Mouse (Mus musculus): Measurements from ENCODE around the gene Grhl1. TPM values are rescaled to one million over a fixed set of nuclear protein-coding genes. Genes with fewer than 3 reads are reported as not detected.
"Not testable (repeated sequence)": the region's sequence is repeated elsewhere in the genome, so short reads cannot be mapped to it uniquely, and the experiment has no call there.

Gene Grhl1
- 10 to 100 TPM; 21.8 to 28.0 (median 24.9) TPM for total RNA-seq (2022)

DNA sequence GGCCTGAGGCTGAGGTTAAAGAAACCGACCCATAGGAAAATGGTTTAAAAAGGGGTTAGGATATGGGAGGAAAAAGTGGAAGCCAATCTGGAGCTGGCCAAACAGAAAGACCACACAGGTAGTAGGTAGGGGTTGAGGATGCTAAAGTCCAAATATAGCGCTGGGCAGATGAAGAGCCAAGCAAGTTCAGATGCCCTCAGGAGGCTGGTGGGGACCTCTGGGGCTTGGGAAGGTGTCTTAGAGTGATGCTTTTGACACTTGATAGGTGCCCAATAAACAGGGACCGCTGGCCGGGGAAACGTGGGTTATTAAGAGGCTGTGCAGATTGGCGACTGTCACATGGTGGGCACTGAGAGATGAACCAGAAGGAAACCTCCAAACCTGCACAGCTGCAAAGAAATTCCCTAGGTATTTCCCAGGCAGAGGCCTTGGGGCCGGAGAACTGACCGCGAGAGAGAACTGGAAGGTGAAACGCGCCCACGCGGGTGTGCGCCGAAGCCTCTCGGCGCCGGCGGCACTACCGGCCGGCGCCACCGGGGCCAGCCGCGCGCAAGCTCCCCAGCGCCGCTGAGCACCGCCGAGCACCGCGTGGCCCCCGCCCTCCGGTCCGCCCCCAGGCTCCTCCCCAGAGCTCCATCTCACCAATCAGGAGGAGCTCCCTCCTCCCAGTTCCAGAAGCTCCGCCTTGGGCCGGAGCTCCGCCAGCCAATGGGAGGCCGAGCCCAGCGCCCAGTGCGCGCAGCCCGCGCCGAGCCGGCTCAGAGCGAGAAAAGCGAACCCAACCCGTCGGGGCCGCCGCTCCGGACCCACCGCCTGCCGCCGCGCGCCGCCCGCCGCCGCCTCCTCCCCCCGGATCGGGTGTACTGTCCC is at the start of gene Grhl1:
Gene Grhl1, plus strand, starts transcription at position 761 of the 870 bp plus-strand sequence.
- peak; percentile 90 to 92 for DNase-seq (ENCODE audit: low spot score in 2 of 2)

DNA sequence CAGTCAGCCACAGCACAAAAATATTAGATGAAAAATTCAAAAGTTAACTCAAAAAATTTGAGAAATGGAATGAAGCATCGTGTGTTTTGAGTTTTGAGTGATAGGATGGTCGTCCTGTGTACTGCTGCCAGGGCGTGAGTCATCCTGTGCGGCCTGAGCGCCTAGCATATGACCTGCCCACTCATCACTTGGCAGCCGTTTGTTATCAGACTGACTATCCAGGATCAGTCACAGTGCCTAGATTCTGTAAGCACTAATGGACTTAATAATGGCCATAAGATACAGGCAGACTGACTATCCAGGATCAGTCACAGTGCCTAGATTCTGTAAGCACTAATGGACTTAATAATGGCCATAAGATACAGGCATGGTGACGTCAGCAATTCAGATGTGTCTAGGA is 47.0 kb upstream of the Grhl1 start:
- DNase-seq (ENCODE audit: low spot score in 2 of 2), result not testable (repeated sequence)

DNA sequence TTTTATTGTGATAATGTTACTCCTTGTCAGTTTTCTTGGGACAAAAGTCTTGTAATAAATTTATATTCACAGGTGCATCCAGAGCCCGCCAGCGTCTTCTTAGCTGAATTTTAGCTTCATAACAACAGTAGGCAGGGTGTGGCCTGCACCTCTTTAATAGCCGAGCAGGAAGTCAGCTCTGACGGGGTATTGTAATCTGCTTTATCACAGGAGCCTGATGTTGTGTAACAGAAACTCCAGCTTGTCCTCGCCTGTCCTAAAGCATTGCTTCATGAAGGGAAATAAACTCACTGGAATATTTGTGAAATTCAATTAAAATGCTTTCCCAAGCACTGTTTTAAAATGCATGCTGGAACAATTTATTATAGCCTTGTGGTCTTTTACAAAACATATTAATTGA is 35.7 kb upstream of the Grhl1 start:
- DNase-seq (ENCODE audit: low spot score in 2 of 2), result no peak

DNA sequence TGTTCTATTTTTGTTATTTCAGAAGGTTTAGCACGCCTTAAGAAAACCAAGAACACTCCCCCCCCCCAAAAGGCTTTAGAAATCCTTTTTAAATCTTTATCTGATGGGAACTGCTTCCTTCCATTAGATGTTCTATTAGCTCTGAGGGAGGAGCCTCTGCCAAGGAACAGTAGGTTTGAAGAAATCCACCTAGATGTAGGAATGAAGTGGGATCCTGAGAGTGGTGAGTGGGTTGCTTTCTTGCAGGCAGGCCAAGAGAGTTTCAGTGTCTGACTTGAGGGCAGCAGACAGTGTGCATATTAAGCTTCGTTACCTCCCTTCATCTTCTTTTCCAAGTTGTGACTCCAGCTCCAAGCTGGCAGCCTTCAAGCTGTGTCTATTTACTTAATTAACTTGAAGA is 34.9 kb upstream of the Grhl1 start:
- DNase-seq (ENCODE audit: low spot score in 2 of 2), result no peak

DNA sequence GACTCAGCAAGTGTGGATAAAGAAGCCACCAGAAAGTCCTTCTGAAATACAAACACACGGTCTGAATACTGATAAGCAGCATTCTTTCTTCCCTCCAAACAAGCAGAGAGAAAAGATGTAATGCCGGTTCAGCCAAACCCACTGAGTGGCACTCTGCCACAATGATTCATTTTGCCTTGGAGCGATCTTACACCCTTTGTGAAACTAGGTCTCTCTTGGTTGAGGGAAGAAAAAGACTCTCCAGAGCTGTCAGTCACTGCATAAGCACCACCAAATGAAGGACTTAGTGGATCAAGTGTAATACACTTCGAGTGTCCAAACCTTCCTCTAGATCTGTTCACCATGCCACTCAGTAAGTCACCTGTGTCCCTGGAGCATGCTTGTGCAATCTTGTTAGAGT is 34.1 kb upstream of the Grhl1 start:
- peak; percentile 28 to 30 for DNase-seq (ENCODE audit: low spot score in 2 of 2)

DNA sequence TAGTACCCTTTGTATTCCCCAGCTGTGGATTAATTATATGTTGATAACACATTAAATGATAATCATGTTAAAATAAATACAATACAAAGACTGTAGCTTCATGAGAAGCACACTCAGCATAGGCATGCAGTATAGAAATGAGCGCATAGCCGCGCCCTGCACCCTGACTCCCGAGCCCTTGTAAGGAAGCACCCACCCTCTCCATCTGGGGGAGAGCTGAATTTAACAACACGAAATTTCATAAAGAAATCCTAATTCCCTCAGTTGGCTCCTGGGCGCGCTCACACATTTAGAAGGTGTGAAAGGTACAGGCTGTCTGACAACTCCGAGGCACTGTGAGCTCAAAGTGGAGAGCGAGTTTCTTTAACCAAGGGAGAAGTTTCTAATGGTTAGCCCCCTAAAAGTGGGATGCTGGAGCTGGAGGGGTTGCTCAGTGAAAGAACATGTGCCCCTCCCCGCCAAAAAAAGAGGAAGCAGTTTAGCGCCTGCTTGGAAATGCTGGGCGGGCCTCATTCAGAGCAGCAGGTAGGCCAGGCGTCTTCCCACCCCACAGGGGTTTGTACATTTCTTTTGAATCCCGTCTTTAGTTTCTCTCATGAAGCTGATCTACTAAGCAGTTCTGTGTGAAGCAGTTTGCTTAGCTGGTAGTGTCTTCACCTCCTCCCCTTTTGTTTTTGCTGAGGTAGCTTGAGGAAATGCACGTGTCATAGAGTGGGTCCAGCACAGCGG is 30.5 kb upstream of the Grhl1 start:
- DNase-seq (ENCODE audit: low spot score in 2 of 2), result no peak

DNA sequence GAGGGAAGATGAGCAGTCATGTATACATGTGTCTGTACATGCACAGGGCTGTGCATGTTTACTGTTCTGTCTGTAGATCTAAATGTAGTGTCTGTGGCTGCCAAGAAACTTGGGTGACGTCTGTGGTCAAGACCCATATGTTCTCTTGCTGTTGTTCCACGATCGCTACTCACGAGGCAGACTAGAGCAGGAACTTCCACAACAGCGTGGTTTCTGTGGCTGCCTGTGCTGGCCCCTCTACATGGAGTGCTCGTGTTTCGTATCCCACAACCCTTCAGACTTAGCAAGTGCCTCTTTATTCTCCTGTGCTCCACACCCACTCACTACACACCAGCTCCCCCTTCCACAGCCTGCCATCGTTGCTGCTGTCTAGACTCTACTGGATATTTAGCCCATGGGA is 24.4 kb upstream of the Grhl1 start:
- DNase-seq (ENCODE audit: low spot score in 2 of 2), result no peak

DNA sequence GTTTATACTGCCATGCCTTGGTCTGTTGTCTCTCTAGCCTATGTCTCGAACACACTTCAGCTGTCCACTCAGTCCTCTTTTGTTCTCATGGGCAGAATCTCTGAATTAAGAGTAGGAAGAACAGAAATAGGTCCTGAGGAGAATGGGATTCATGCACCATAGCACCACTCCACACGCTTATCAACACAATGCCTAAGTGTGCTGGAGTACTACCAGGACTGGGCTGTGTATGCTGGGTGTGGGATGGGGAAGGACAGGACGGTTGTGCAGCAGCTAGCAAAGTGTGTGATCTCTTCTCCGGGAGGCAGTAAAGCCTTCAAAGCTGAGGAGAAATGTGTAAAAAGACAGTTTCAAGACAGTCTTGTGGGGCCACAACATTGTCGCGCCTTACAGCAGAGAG is 23.2 kb upstream of the Grhl1 start:
- DNase-seq (ENCODE audit: low spot score in 2 of 2), result no peak

DNA sequence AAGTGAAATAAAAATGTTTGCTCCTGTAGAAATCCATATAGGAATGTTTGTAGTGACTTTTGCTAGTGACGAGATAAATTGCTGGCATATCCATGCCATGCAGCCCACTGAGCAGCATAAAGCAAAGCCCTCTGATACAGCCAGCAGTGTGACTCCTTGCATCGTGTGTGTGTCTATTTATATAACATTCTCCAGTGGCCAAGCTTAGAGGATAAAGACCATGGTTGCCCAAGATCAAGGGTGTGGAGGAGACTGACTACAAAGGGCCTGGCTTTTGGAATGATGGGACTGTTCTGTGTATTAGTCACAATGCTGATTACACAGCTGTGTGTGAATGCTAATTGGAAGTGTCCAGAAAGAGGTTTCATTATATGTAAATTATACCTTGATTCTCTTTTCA is 19.6 kb upstream of the Grhl1 start:
- no peak for DNase-seq (ENCODE audit: low spot score in 2 of 2)

DNA sequence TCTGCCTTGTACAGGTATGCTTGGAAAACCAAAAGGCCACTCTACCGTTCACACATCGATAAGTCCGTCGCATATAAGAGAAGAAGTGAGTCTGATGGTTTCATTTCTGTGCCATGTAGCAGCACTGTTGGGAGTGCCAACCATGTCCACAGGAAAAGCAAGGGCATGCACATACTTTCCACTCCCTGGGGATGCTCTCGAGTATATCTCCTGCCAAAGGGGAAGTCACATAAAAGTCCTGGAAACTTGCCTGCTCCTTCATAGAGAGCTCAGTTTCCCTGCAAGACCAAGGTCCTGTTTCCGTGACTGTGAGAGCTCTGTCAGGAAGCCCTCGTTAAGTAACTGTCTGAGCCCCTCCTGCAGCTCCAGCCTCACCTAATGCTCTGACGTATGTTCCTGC is 16.1 kb upstream of the Grhl1 start:
- no peak for DNase-seq (ENCODE audit: low spot score in 2 of 2)

DNA sequence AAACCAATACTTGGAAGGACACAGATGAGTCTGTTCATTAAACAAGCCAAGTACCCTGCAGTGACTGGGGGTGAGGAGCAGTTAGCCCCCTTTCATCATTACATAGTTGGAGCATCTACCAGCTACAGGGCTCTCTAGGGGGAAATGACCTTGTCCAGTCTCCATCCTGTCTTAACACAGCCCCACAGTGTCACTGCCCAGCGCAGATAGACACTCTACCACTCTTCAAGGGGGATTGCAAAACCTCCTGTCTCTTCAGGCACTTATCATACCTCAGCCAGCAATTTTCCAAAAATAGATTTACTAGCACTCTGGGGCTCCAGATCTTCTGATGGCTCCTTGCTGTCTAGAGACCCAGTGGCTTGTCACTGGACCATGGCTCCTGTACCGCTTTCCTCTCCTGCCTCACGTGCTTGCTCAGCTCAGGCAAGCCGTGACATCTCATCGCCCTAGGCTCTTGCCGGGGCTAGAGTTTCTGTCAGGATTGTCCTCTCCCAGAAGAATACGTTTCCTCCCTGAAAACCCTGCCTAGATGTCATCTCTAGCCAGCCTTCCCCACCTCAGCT is 8.6 kb upstream of the Grhl1 start:
- DNase-seq (ENCODE audit: low spot score in 2 of 2), result no peak

DNA sequence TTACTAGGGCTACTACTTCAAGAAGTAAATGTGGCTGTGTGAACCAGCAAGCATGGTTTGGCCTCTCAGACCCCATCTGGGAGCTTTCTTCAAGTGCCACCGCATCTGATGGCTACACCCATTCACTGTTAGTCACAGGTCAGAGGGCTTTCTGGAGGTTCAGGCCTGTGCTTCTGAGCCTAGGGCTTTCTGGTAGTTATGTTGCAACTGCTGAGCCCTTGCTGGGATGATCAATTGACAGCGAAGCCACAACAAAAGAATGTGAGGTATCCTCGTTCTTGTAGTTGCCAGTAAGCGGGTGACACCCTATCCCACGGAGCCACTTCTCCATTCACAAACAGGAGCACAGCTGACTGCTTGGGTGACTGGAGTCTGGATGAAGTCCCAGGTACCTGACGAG is 6.8 kb upstream of the Grhl1 start:
- DNase-seq (ENCODE audit: low spot score in 2 of 2), result no peak

DNA sequence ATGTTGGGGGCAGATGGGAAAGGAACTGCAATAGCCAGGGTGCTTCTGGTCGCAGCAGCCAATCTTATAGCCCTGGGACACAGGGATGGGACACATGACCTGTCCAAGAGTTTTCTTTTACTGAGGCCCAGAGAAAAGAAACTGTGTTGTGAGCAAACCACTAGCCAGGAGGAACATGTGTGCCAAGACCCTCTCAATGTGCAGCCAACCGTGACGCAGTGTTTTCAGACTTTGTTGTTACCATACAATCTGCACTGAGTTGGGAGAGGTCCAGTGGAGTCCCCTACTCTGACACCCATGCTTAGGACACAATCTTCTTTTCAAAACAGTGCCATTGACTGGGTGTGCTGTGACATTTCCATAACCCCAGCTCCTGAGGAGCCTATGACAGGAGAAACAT is 4.5 kb upstream of the Grhl1 start:
- DNase-seq (ENCODE audit: low spot score in 2 of 2), result no peak

DNA sequence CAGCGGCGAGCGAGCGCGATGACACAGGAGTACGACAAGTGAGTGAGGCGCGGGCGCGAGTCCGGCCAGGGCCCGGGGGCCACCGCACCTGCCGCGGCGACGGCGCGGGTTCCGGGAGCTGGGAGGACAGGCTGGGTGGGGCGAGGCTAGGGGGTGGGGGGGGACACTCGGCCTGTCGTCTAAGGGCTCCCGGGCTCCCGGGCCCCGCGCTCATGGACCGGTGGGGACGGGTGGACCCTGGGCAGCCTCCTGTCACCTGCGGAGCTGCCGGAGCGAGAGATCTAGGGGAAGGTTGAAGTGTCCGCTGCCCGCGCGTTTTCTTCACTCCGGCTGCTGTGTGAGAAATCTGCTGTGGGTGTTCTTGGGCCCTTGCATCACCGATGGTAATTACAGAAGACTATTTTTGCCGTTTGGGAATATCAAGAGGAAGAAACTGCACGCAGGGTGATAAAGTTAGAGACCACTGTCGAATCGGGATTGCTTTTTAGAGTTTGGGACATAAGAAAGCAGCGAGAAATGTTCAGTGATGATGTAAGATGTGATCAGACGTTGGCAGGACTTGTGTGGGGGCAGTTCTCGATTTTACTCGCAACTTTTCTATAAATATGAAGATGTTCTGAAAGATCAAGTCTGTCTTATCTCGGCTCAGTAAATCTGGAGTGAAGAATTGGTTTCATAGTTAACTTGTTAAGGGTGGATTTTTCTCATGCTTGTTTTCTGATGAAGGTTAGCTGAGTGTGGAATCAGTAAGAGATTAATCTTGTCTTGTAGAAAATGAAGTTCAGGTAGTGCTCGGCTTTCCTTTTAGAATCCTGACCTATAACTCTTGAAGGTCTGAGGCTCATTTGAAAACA is 565 bp downstream of the Grhl1 start:
- DNase-seq (ENCODE audit: low spot score in 2 of 2), result no peak

DNA sequence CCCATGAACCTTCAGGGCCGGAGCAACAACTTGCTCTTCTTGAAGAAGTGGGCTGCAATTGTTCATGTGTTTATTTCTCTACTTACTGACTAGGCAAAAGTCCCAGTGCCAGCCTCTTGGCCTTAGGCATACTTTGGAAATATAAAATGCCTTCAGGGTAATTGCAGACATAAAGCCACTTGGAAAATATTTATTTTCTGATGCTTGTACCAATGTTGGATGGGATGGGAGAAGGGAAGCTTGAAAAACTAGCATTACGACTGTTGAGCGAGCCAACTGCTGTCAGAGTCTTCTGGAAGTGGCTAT is 1.1 kb downstream of the Grhl1 start:
- DNase-seq (ENCODE audit: low spot score in 2 of 2), result no peak

DNA sequence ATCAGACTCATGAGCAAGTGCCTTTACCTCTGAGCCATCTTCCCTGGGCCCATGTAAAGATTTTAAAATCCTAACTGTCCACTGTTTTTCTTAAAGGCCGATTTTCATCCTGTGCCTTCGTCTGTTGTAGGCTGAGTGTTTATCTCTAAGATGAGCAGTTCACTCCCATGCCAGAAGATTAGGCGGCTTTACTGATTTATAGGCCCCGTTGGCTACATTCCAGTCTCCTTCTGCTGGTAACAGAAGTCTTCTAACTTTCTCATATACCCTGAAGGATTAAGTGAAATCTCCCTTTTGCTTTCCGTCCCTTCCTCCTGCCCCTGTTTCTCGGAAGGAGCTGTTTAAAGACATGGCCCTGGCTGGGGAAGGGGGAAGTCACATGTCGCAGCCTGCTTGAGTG is 2.8 kb downstream of the Grhl1 start:
- no peak for DNase-seq (ENCODE audit: low spot score in 2 of 2)

DNA sequence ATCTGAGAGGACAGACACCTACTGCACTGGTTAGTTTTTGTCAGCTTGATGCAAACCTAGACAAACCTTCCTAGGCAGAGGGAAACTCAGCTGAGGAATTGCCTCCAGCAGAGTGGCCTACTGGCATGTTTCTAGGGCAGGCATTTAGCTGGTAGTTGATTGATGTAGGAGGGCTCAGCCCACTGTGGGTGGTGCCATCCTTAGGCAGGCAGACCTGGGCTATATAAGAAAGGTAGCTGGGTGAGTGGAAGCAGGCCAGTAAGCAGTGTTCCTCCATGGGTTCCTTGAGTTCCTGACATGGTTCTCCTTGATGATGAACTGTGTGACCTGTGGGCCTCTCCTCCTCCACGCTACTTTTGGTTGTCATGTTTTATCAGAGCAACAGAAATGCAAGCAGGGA is 8.4 kb downstream of the Grhl1 start:
- DNase-seq (ENCODE audit: low spot score in 2 of 2), result no peak

DNA sequence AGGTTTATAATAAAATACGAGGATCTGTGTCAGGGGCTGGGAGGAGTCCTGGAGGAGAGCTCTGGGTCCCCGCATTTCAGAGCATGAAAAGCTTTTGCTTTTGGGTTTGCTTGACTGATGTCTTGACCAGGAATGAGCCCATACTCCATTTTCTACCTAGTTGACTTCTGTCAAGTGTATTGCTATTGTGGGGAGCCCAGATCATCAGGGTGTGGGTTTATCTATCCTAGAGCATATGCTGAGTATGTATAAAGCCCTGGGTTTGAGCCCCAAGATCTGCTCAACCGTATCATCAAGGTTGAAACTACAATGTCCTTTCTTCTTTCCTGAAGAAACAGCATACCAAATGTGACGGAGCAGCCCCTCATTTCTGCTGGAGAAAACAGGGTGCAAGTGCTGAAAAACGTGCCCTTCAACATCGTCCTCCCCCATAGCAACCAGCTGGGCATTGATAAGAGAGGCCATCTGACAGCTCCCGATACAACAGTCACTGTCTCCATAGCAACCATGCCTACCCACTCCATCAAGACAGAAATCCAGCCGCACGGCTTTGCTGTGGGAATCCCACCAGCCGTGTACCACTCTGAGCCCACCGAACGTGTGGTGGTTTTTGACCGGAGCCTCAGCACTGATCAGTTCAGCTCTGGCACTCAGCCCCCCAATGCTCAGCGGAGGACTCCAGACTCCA is 9.1 kb downstream of the Grhl1 start:
- DNase-seq (ENCODE audit: low spot score in 2 of 2), result peak; percentile 64 to 71

DNA sequence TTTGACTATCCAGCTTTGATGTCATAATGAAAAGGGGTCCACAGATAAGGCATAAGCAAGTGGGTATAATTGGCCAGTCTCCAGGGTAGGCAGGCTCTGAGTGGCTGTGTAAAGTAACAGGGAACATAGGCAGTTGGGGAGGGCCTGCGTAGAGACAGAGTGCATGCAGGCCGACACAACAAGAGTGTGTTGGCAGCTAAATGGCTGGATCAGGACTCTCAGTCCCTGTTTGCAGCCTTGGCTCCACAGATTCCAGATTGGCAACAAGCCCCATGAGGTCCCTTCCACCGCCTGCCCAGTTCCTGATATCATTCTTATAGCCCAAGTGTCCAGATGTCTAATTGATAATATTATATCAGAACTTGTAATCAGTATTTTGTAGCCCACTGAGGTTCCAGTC is 11.6 kb downstream of the Grhl1 start:
- DNase-seq (ENCODE audit: low spot score in 2 of 2), result no peak

DNA sequence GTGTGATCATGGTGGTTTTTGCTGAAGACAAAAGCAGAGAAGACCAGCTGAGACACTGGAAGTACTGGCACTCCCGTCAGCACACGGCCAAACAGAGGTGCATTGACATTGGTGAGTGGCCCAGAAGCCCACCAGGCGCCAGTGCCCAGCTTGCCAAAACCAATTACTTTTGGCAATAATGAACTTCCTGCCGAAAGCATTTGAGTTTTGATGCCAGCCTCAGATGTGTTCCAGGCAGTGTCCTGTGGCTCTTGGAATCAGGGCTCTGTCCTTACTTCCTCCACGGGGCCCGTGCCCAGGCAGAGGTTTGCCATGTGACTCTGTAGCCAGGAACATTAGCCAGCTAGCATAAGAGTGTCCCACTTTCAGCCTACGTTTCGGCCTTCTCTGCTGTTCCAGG is 12.8 kb downstream of the Grhl1 start:
- peak; percentile 58 to 64 for DNase-seq (ENCODE audit: low spot score in 2 of 2)

DNA sequence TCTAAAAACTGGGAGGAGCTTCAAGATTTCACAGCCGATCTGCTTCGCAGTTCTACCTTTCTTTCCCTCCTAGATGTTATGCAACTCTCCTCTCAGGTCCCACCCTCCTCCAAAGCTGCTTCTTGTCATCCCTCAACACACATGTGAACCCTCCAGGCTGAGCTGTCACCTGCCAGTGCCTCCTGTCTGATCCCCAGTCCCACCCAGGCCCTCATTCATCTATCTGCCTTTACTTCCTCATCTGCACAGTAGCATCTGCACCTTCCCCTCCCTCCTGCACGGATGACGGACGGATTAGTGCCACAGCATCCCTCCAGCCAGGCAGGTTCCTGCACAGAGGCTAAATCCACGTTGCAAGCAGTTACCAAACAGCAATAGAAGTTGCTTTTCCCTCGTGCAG is 14.1 kb downstream of the Grhl1 start:
- no peak for DNase-seq (ENCODE audit: low spot score in 2 of 2)
